Mouse (Mus musculus) lung, postnatal 10 days (tissue): ENCODE data around the gene Soga1.

ENCODE experiments used
- DNase-seq: peaks from one replicate; pipeline ENCODE4 v3.0.0; 2021

Soga1 gene

GRCm38 (mm10) chr2:156980059-156980458 lies 99.0 kb downstream of the Soga1 start:
- DNase-seq, result no peak

- DNase-seq, result no peak
Measured at GRCm38 (mm10) chr2:156976711-156977110, 102.3 kb downstream of the Soga1 start.

DNA sequence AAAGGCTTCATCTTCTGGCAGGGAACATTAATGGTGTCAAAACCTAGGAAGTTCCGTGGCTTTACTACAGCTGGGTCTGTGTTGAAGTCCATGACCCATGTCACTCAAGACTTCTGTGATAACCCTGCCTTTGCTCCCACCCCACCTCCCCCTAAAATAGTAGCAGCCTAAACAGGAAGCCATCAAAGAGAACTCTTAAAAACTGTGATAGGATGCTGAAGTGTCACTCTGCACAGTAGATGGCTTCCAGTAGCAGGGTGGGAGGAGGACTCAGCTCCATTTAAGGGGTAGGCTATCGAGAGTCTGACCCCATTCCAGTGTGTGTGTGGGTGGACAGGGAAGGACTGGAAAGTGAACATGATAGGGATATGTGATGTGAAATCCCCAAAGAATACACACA lies 104.1 kb downstream of the Soga1 start:
- DNase-seq, result peak; percentile 12

GRCm38 (mm10) chr2:156973316-156974100 lies 105.5 kb downstream of the Soga1 start:
- no peak for DNase-seq

- DNase-seq, result no peak
Measured at GRCm38 (mm10) chr2:156970253-156970652, 108.8 kb downstream of the Soga1 start.

- no peak for DNase-seq
Measured at GRCm38 (mm10) chr2:156968501-156968900, 110.6 kb downstream of the Soga1 start.

DNA sequence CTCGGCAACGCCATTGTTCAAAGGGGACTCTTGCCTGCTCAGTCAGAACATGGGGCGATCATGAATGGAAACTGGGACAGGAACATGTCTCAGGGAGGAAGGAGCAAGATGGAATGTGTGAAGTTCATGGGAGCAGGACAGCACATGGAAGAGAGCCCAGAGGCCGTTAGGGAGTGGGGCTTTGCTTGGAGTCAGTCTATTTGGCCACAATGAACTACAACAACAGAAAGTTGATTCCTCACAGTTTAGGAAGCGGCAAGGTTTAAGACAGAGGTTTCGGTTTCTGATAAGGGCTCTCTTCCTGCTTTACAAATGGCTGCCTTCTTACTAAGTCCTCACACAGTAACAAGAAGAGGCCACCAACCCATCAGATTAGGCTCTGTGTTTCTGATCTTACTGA lies 111.7 kb downstream of the Soga1 start:
- DNase-seq, result peak; percentile 53
